In genomic region chr13:97415927-97416709, GRCm38 (mm10) we compare ENCODE assay signal across 21 mouse cellular contexts.
DNase-seq lines count a peak whose midpoint lies in the region; ATAC-seq and TF ChIP-seq lines count a peak whose summit lies in the region.
"Had no signal": no experiment of that assay in that cellular context is flagged by ENCODE, and none has a peak within 500 bp of the region (broad histone marks: within the 10 kb centered on the region; RNA-seq: fewer than 3 reads in every experiment).

No protein-coding gene starts in this region.

- peak; percentile 16 for DNase-seq in gastrocnemius, postnatal 25 days
- no peak for DNase-seq in gastrocnemius, adult 8-10 months (ENCODE audit: low spot score in 2 of 2)
- DNase-seq in layer of hippocampus, adult 9-11 months: peak; percentile 66
- no peak for DNase-seq in layer of hippocampus, adult 11-12 months (ENCODE audit: low spot score)
- DNase-seq in brain, embryonic 14.5 days (ENCODE audit: low read depth): peak; percentile 64
- peak; percentile 22 for DNase-seq in hindbrain, postnatal 0 days (ENCODE audit: low spot score)
- DNase-seq in testis, postnatal 10 days (ENCODE audit: low spot score): no peak
- DNase-seq: adrenal gland, postnatal 36 days; cerebellum, adult 2 months; kidney, adult 2 months; kidney, postnatal 10 days; lung, adult 18-20 months; lung, postnatal 14 days; thymus, adult 2 months had no signal

- H3K9me3 ChIP-seq in hindbrain, postnatal 0 days (ENCODE audit: low read length): no peaks in the 10 kb centered on the region
- H3K9me3 ChIP-seq: heart, embryonic 12.5 days; neural tube, embryonic 15.5 days; stomach, embryonic 15.5 days had no signal

- no peak for TF ChIP-seq CTCF in brain, embryonic 14.5 days (IDR thresholded peaks at IDR 0.05; ENCODE audit: borderline replicate concordance, extremely low read depth, insufficient read depth, insufficient read length)
- TF ChIP-seq CTCF in hindbrain, postnatal 0 days (IDR thresholded peaks at IDR 0.05; ENCODE audit: low read depth): no peak

- H3K4me3 ChIP-seq in hindbrain, postnatal 0 days (ENCODE audit: low read length): no peak overlapping the region
- H3K4me3 ChIP-seq: heart, embryonic 12.5 days; left cerebral cortex, adult 2 months; megakaryocyte, embryonic 14.5 days; neural tube, embryonic 15.5 days; stomach, embryonic 15.5 days had no signal

- H3K27ac ChIP-seq in hindbrain, postnatal 0 days: no peak overlapping the region
- H3K27ac ChIP-seq: left cerebral cortex, adult 2 months; neural tube, embryonic 15.5 days; stomach, embryonic 15.5 days had no signal

- H3K36me3 ChIP-seq in hindbrain, postnatal 0 days (ENCODE audit: insufficient read depth, low read length): no peaks in the 10 kb centered on the region
- H3K36me3 ChIP-seq: heart, embryonic 12.5 days; neural tube, embryonic 15.5 days; stomach, embryonic 15.5 days had no signal

- H3K4me2 ChIP-seq in hindbrain, postnatal 0 days (ENCODE audit: low read depth, low read length): no peak overlapping the region
- H3K4me2 ChIP-seq: heart, embryonic 12.5 days; liver, embryonic 11.5 days; neural tube, embryonic 15.5 days; stomach, embryonic 15.5 days had no signal

- no peaks in the 10 kb centered on the region for H3K27me3 ChIP-seq in hindbrain, postnatal 0 days (ENCODE audit: insufficient read depth, low read length)
- H3K27me3 ChIP-seq: neural tube, embryonic 15.5 days; stomach, embryonic 15.5 days had no signal

- TF ChIP-seq POLR2A in brain, embryonic 14.5 days (IDR thresholded peaks at IDR 0.05; ENCODE audit: borderline replicate concordance, extremely low read depth, insufficient read depth, insufficient read length, poor library complexity, severe bottlenecking): no peak

- 48% methylated on average over 10 of the region's 10 CpGs for WGBS in hindbrain, postnatal 0 days

- H3K4me1 ChIP-seq in hindbrain, postnatal 0 days (ENCODE audit: insufficient read depth, low read length): no peaks in the 10 kb centered on the region
- H3K4me1 ChIP-seq: megakaryocyte, embryonic 14.5 days; stomach, embryonic 15.5 days had no signal

- ATAC-seq in hindbrain, postnatal 0 days: no peak
- ATAC-seq: inflammation-experienced regulatory T-cells, adult 6 months had no signal

- no peak overlapping the region for H3K9ac ChIP-seq in hindbrain, postnatal 0 days (replicated peaks; ENCODE audit: low read length)
- H3K9ac ChIP-seq: heart, embryonic 12.5 days; neural tube, embryonic 15.5 days; stomach, embryonic 15.5 days had no signal

Comparison
In these comparisons a context has a peak if more than half of its experiments do, and no peak if none do; other contexts are left out.
1. DNase-seq: peak in gastrocnemius, postnatal 25 days (single experiment), layer of hippocampus, adult 9-11 months (single experiment), brain, embryonic 14.5 days (single experiment) and hindbrain, postnatal 0 days (single experiment); none in gastrocnemius, adult 8-10 months (0 of 2), layer of hippocampus, adult 11-12 months (single experiment) and testis, postnatal 10 days (single experiment).